Mouse (Mus musculus): ENCODE measurements around the gene Habp2. TPM values are rescaled to one million over a fixed set of nuclear protein-coding genes. Genes with fewer than 3 reads are reported as not detected.

The Habp2 gene
- total and polyA plus RNA-seq, 2 experiments from 2014 or later: 0.12 TPM; not detected in 1

DNA sequence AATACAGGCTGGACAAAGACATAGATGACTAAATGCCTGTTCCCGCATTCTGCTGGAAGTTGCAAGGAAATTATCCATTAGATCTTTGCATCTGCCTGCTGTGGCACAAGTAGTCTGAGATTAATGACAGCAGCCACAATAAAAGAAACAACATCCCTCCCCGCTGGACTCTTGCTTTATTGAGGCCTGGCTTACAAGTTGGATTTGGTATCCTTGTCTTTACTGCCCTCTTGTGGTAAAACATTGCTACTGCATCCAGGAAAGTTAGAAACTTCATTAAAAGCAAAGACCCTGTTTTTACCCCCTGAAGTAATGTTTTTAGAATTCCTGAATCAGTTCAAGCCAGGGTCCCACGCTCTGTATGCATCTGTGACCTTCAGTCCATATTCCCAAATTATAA lies 31.4 kb upstream of the Habp2 start:
- Histone ChIP-seq H3K4me3 (ENCODE audit: low read depth, low read length) (no peak overlapping the region), H3K4me2 (ENCODE audit: low read depth, low read length, poor library complexity, severe bottlenecking) (no peak overlapping the region), H3K27me3 (ENCODE audit: insufficient read depth, low read length) (no peaks in the 10 kb centered on the region), H3K27ac (ENCODE audit: low read depth, low read length) (no peak overlapping the region), H3K9ac (replicated peaks; ENCODE audit: low read length, poor library complexity, severe bottlenecking) (no peak overlapping the region), H3K9me3 (ENCODE audit: low read length) (no peaks in the 10 kb centered on the region), H3K4me1 (ENCODE audit: insufficient read depth, low read length) (no peaks in the 10 kb centered on the region), H3K36me3 (ENCODE audit: insufficient read depth, low read length) (no peaks in the 10 kb centered on the region)
- peak; percentile 98 for TF ChIP-seq CTCF (IDR thresholded peaks at IDR 0.05)
- 19% methylated on average over 3 of the region's 3 CpGs for WGBS
- no peak for ATAC-seq (ENCODE audit: low FRiP score)
- peak; percentile 81 for DNase-seq (ENCODE audit: low spot score)

DNA sequence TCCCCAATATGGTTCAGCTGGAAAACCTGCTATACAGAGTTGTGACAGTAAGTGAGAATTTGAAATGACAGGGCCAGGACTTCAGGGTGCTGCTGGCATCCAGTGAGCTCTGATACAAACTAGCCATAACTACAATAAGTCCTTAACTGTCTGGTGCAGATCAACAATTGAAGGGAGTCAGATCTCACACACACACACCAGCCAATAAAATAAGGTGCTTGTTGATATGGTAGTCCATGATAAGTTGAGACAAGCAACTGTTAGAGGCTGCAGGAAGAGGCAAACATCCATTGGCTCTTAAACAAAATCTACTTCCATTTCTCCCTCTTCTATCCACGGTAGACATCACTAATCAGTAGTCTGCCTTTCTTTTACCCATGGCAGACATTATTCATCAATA lies 30.7 kb upstream of the Habp2 start:
- no peak overlapping the region for H3K4me2 ChIP-seq (ENCODE audit: low read depth, low read length, poor library complexity, severe bottlenecking)
- no peak overlapping the region for H3K4me3 ChIP-seq (ENCODE audit: low read depth, low read length)
- no peaks in the 10 kb centered on the region for H3K27me3 ChIP-seq (ENCODE audit: insufficient read depth, low read length)
- H3K27ac ChIP-seq (ENCODE audit: low read depth, low read length): no peak overlapping the region
- no peak overlapping the region for H3K9ac ChIP-seq (replicated peaks; ENCODE audit: low read length, poor library complexity, severe bottlenecking)
- WGBS: 48% methylated on average over 1 of the region's 1 CpGs
- H3K36me3 ChIP-seq (ENCODE audit: insufficient read depth, low read length): no peaks in the 10 kb centered on the region
- ATAC-seq (ENCODE audit: low FRiP score): no peak
- H3K9me3 ChIP-seq (ENCODE audit: low read length): no peaks in the 10 kb centered on the region
- no peaks in the 10 kb centered on the region for H3K4me1 ChIP-seq (ENCODE audit: insufficient read depth, low read length)
- TF ChIP-seq CTCF (IDR thresholded peaks at IDR 0.05): no peak
- no peak for DNase-seq (ENCODE audit: low spot score)

GRCm38 (mm10) chr19:56256741-56257140 lies 30.2 kb upstream of the Habp2 start:
- Histone ChIP-seq H3K4me2 (ENCODE audit: low read depth, low read length, poor library complexity, severe bottlenecking) (no peak overlapping the region), H3K9ac (replicated peaks; ENCODE audit: low read length, poor library complexity, severe bottlenecking) (no peak overlapping the region), H3K4me1 (ENCODE audit: insufficient read depth, low read length) (no peaks in the 10 kb centered on the region), H3K27me3 (ENCODE audit: insufficient read depth, low read length) (no peaks in the 10 kb centered on the region), H3K4me3 (ENCODE audit: low read depth, low read length) (no peak overlapping the region), H3K9me3 (ENCODE audit: low read length) (no peaks in the 10 kb centered on the region), H3K36me3 (ENCODE audit: insufficient read depth, low read length) (no peaks in the 10 kb centered on the region), H3K27ac (ENCODE audit: low read depth, low read length) (no peak overlapping the region)
- WGBS: 80% methylated on average over 1 of the region's 1 CpGs
- no peak for DNase-seq (ENCODE audit: low spot score)
- TF ChIP-seq CTCF (IDR thresholded peaks at IDR 0.05): no peak
- ATAC-seq (ENCODE audit: low FRiP score): no peak

DNA sequence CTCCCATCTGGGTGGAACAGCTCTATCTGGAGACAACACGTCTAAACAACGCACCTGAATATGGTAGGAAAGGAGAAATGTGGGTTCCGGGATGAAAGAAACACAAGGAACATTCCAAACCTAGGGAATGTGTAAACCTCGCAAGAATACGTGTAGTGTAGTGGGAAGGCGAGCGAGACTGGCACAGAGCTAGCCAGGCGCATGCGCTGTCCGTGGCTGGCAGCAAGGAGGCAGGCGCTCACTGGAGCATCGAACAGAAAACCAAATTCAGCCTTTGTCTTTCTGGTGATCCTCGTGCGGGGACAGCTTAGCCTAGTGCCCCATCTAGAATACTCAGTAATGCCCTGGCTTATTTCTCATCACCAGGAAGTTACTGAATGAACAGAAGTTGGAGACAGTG lies 23.2 kb upstream of the Habp2 start:
- H3K9me3 ChIP-seq (ENCODE audit: low read length): no peaks in the 10 kb centered on the region
- DNase-seq (ENCODE audit: low spot score) (no peak), ATAC-seq (ENCODE audit: low FRiP score) (no peak)
- no peak overlapping the region for H3K27ac ChIP-seq (ENCODE audit: low read depth, low read length)
- no peak overlapping the region for H3K9ac ChIP-seq (replicated peaks; ENCODE audit: low read length, poor library complexity, severe bottlenecking)
- peak; percentile 32; the same call in 1 of the 2 replicates for TF ChIP-seq CTCF (IDR thresholded peaks at IDR 0.05)
- H3K4me1 ChIP-seq (ENCODE audit: insufficient read depth, low read length): no peaks in the 10 kb centered on the region
- no peaks in the 10 kb centered on the region for H3K36me3 ChIP-seq (ENCODE audit: insufficient read depth, low read length)
- H3K4me3 ChIP-seq (ENCODE audit: low read depth, low read length): no peak overlapping the region
- WGBS: 75% methylated on average over 14 of the region's 14 CpGs
- H3K27me3 ChIP-seq (ENCODE audit: insufficient read depth, low read length): no peaks in the 10 kb centered on the region
- no peak overlapping the region for H3K4me2 ChIP-seq (ENCODE audit: low read depth, low read length, poor library complexity, severe bottlenecking)

GRCm38 (mm10) chr19:56264175-56264574 lies 22.8 kb upstream of the Habp2 start:
- DNase-seq (ENCODE audit: low spot score) (no peak), ATAC-seq (ENCODE audit: low FRiP score) (no peak)
- 50% methylated on average over 4 of the region's 4 CpGs for WGBS
- no peak overlapping the region for H3K4me3 ChIP-seq (ENCODE audit: low read depth, low read length)
- no peaks in the 10 kb centered on the region for H3K36me3 ChIP-seq (ENCODE audit: insufficient read depth, low read length)
- H3K9ac ChIP-seq (replicated peaks; ENCODE audit: low read length, poor library complexity, severe bottlenecking): no peak overlapping the region
- no peak for TF ChIP-seq CTCF (IDR thresholded peaks at IDR 0.05)
- no peaks in the 10 kb centered on the region for H3K9me3 ChIP-seq (ENCODE audit: low read length)
- H3K4me1 ChIP-seq (ENCODE audit: insufficient read depth, low read length): no peaks in the 10 kb centered on the region
- no peaks in the 10 kb centered on the region for H3K27me3 ChIP-seq (ENCODE audit: insufficient read depth, low read length)
- no peak overlapping the region for H3K27ac ChIP-seq (ENCODE audit: low read depth, low read length)
- H3K4me2 ChIP-seq (ENCODE audit: low read depth, low read length, poor library complexity, severe bottlenecking): no peak overlapping the region

GRCm38 (mm10) chr19:56265149-56265548 lies 21.8 kb upstream of the Habp2 start:
- 80% methylated on average over 5 of the region's 5 CpGs for WGBS
- Histone ChIP-seq H3K36me3 (ENCODE audit: insufficient read depth, low read length) (no peaks in the 10 kb centered on the region), H3K4me2 (ENCODE audit: low read depth, low read length, poor library complexity, severe bottlenecking) (no peak overlapping the region), H3K27me3 (ENCODE audit: insufficient read depth, low read length) (no peaks in the 10 kb centered on the region), H3K4me3 (ENCODE audit: low read depth, low read length) (no peak overlapping the region), H3K9ac (replicated peaks; ENCODE audit: low read length, poor library complexity, severe bottlenecking) (no peak overlapping the region), H3K27ac (ENCODE audit: low read depth, low read length) (no peak overlapping the region), H3K9me3 (ENCODE audit: low read length) (no peaks in the 10 kb centered on the region), H3K4me1 (ENCODE audit: insufficient read depth, low read length) (no peaks in the 10 kb centered on the region)
- no peak for ATAC-seq (ENCODE audit: low FRiP score)
- no peak for TF ChIP-seq CTCF (IDR thresholded peaks at IDR 0.05)
- no peak for DNase-seq (ENCODE audit: low spot score)
